In genomic region chr14:55114759-55115701, GRCm38 (mm10) we compare ENCODE assay signal across 8 mouse cellular contexts. TPM values are rescaled to one million over a fixed set of nuclear protein-coding genes. Genes with fewer than 3 reads are reported as not detected.
DNase-seq lines count a peak whose midpoint lies in the region; ATAC-seq and TF ChIP-seq lines count a peak whose summit lies in the region.

No protein-coding gene starts in this region.

- H3K79me2 ChIP-seq in myocyte (ENCODE audit: control insufficient read depth, insufficient read depth), result no peaks in the 10 kb centered on the region

- H3K27ac ChIP-seq in intestine, embryonic 16.5 days (ENCODE audit: low read length), result peak overlapping the region; percentile 33
- no peak overlapping the region for H3K27ac ChIP-seq in liver, embryonic 12.5 days

- DNase-seq in thymus, postnatal 0 days (ENCODE audit: low spot score), result peak; percentile 20
- no peak for DNase-seq in thymus, postnatal 14 days
- peak; percentile 85 to 87 for DNase-seq in cerebellum, postnatal 10 days
- DNase-seq in frontal cortex, postnatal 36 days (ENCODE audit: low spot score in 2 of 2), result peak; percentile 60 to 64
- no peak for DNase-seq in T-cell, adult 2 months (ENCODE audit: low spot score)

- H3K27me3 ChIP-seq in intestine, embryonic 16.5 days (replicated peaks; ENCODE audit: control insufficient read depth, insufficient read depth, low read length), result peaks cover 30% of the 10 kb centered on the region
- H3K27me3 ChIP-seq in liver, embryonic 12.5 days (replicated peaks), result peaks cover 84% of the 10 kb centered on the region
- H3K27me3 ChIP-seq in myocyte (ENCODE audit: control insufficient read depth, insufficient read depth, insufficient read length), result peaks cover 62% of the 10 kb centered on the region

- peak overlapping the region; percentile 100 for H3K4me2 ChIP-seq in intestine, embryonic 16.5 days (ENCODE audit: low read depth, low read length)
- H3K4me2 ChIP-seq in liver, embryonic 12.5 days, result peak overlapping the region; percentile 78
- peak overlapping the region; percentile 2 for H3K4me2 ChIP-seq in myocyte (ENCODE audit: low read depth)

- H3K4me3 ChIP-seq in intestine, embryonic 16.5 days (ENCODE audit: low read length), result peak overlapping the region; percentile 71
- H3K4me3 ChIP-seq in liver, embryonic 12.5 days, result peak overlapping the region; percentile 55
- no peak overlapping the region for H3K4me3 ChIP-seq in myocyte

- H3K9ac ChIP-seq in intestine, embryonic 16.5 days (ENCODE audit: low read depth, low read length), result peak overlapping the region; percentile 79
- peak overlapping the region; percentile 24; the same call in 1 of the 2 replicates for H3K9ac ChIP-seq in liver, embryonic 12.5 days

- under 1% methylated on average over 74 of the region's 78 CpGs for WGBS in intestine, embryonic 16.5 days
- 2% methylated on average over 71 of the region's 78 CpGs for WGBS in liver, embryonic 12.5 days (ENCODE audit: insufficient replicate concordance)

- H3K36me3 ChIP-seq in intestine, embryonic 16.5 days (ENCODE audit: control insufficient read depth, insufficient read depth, low read length), result no peaks in the 10 kb centered on the region
- no peaks in the 10 kb centered on the region for H3K36me3 ChIP-seq in liver, embryonic 12.5 days
- H3K36me3 ChIP-seq in myocyte (ENCODE audit: control insufficient read depth, insufficient read depth), result no peaks in the 10 kb centered on the region

- H3K9me3 ChIP-seq in intestine, embryonic 16.5 days (ENCODE audit: control insufficient read depth, low read length), result no peaks in the 10 kb centered on the region
- no peaks in the 10 kb centered on the region for H3K9me3 ChIP-seq in liver, embryonic 12.5 days (replicated peaks)

- no peak for TF ChIP-seq POLR2A in myocyte (IDR thresholded peaks at IDR 0.05; ENCODE audit: insufficient read length, low read depth)

- H3ac ChIP-seq in myocyte (ENCODE audit: control insufficient read depth, insufficient read length), result peak overlapping the region; percentile 7

- peaks cover 19% of the 10 kb centered on the region for H3K4me1 ChIP-seq in intestine, embryonic 16.5 days (ENCODE audit: control insufficient read depth, insufficient read depth, low read length)
- peaks cover 19% of the 10 kb centered on the region for H3K4me1 ChIP-seq in liver, embryonic 12.5 days

- peak; percentile 68 for ATAC-seq in intestine, embryonic 16.5 days
- peak; percentile 28; the same call in 1 of the 2 replicates for ATAC-seq in liver, embryonic 12.5 days

TF ChIP-seq in myocyte, 11 proteins besides CTCF, POLR2A, EP300 and RAD21:
- TF ChIP-seq CEBPB (IDR thresholded peaks at IDR 0.05; ENCODE audit: insufficient read depth, poor library complexity, severe bottlenecking), result no peak
- TF ChIP-seq E2F4 (IDR thresholded peaks at IDR 0.05; ENCODE audit: insufficient read depth), result no peak
- no peak for TF ChIP-seq MAX (IDR thresholded peaks at IDR 0.05; ENCODE audit: low read depth)
- no peak for TF ChIP-seq USF1 (IDR thresholded peaks at IDR 0.05; ENCODE audit: low read depth)
- TF ChIP-seq TCF3 (IDR thresholded peaks at IDR 0.05; ENCODE audit: insufficient read length, low read depth), result no peak
- no peak for TF ChIP-seq SRF (IDR thresholded peaks at IDR 0.05; ENCODE audit: control insufficient read depth, insufficient read length, low read depth)
- no peak for TF ChIP-seq REST (IDR thresholded peaks at IDR 0.05; ENCODE audit: insufficient read depth, insufficient read length)
- TF ChIP-seq MYOD1 (IDR thresholded peaks at IDR 0.05; ENCODE audit: control insufficient read depth in 1 of 3, insufficient read length in 2 of 3, low read depth in 2 of 3), result no peak
TF ChIP-seq in myocyte: peak in this region for 0.

RNA-seq across cellular contexts. Expression of gene Jph4, which starts 1.7 kb away (rescaled TPM):
- 0.09 TPM in 2 replicates for polyA plus RNA-seq in thymus, postnatal 0 days (2015; fragmentation: Nextera tagmentation; extraction: Ambion mirVana)
- 0.82 and 1.2 TPM in 2 replicates for polyA plus RNA-seq in intestine, embryonic 16.5 days (2015; fragmentation: Nextera tagmentation; extraction: Ambion mirVana)
- polyA plus RNA-seq in liver, embryonic 12.5 days (2016; fragmentation: Nextera tagmentation; extraction: Ambion mirVana), result 0.15 and 0.18 TPM in 2 replicates
- not detected for polyA plus RNA-seq in myocyte (2012; fragmentation: generic; extraction: Trizol)

RNA-seq across cellular contexts. Expression of gene Ap1g2, which starts 8.6 kb away (rescaled TPM):
- polyA plus RNA-seq in thymus, postnatal 0 days (2015; fragmentation: Nextera tagmentation; extraction: Ambion mirVana), result 32.0 and 38.3 TPM in 2 replicates
- 106 and 120 TPM in 2 replicates for polyA plus RNA-seq in intestine, embryonic 16.5 days (2015; fragmentation: Nextera tagmentation; extraction: Ambion mirVana)
- polyA plus RNA-seq in liver, embryonic 12.5 days (2016; fragmentation: Nextera tagmentation; extraction: Ambion mirVana), result 34.0 and 34.5 TPM in 2 replicates
- 6.5 TPM for polyA plus RNA-seq in myocyte (2012; fragmentation: generic; extraction: Trizol)

RNA-seq across cellular contexts. Expression of gene Thtpa, which starts 20.4 kb away (rescaled TPM):
- polyA plus RNA-seq in thymus, postnatal 0 days (2015; fragmentation: Nextera tagmentation; extraction: Ambion mirVana), result 9.8 and 10.3 TPM in 2 replicates
- 17.9 and 20.7 TPM in 2 replicates for polyA plus RNA-seq in intestine, embryonic 16.5 days (2015; fragmentation: Nextera tagmentation; extraction: Ambion mirVana)
- polyA plus RNA-seq in liver, embryonic 12.5 days (2016; fragmentation: Nextera tagmentation; extraction: Ambion mirVana), result 6.9 TPM in 2 replicates
- polyA plus RNA-seq in myocyte (2012; fragmentation: generic; extraction: Trizol), result 10.8 TPM

RNA-seq across cellular contexts. Expression of gene Zfhx2, which starts 22.9 kb away (rescaled TPM):
- 1.1 and 1.5 TPM in 2 replicates for polyA plus RNA-seq in thymus, postnatal 0 days (2015; fragmentation: Nextera tagmentation; extraction: Ambion mirVana)
- polyA plus RNA-seq in intestine, embryonic 16.5 days (2015; fragmentation: Nextera tagmentation; extraction: Ambion mirVana), result 2.7 and 3.0 TPM in 2 replicates
- 2.4 and 2.5 TPM in 2 replicates for polyA plus RNA-seq in liver, embryonic 12.5 days (2016; fragmentation: Nextera tagmentation; extraction: Ambion mirVana)
- polyA plus RNA-seq in myocyte (2012; fragmentation: generic; extraction: Trizol), result 0.98 TPM

Comparison
In these comparisons a context has a peak if more than half of its experiments do, and no peak if none do; other contexts are left out.
1. DNase-seq: peak in thymus, postnatal 0 days (single experiment), cerebellum, postnatal 10 days (2 of 2) and frontal cortex, postnatal 36 days (2 of 2); none in thymus, postnatal 14 days (single experiment) and T-cell, adult 2 months (single experiment).
2. H3K4me2 ChIP-seq: peak in every context shown above with its lines; median percentile 100 in intestine, embryonic 16.5 days; 78 in liver, embryonic 12.5 days; 2 in myocyte.